Mouse (Mus musculus) cerebral cortex, adult 2 months (tissue): ENCODE data around the gene Mtap.

Experiments used
- WGBS: fragments of 180-500 bp; shearing (Covaris S2); methylation state at CpG from one replicate; pipeline ENCODE4 v1.1.7; 2018; 5-methylcytosine and 5-hydroxymethylcytosine counted together

Gene Mtap

GRCm38 (mm10) chr4:89136906-89137541, at the start of gene Mtap:
Gene Mtap (plus strand): TSS chr4:89137122.
- WGBS, result under 1% methylated on average over 31 of the region's 31 CpGs

- WGBS, result 92% methylated on average over 7 of the region's 7 CpGs
These were observed 47.8 kb upstream of the Mtap start for GRCm38 (mm10) chr4:89089110-89089509.

- 59% methylated on average over 6 of the region's 6 CpGs for WGBS
These were observed 46.7 kb upstream of the Mtap start for GRCm38 (mm10) chr4:89090217-89090616.

- 76% methylated on average over 5 of the region's 5 CpGs for WGBS
These were observed 44.8 kb upstream of the Mtap start for GRCm38 (mm10) chr4:89092153-89092552.

- 92% methylated on average over 5 of the region's 5 CpGs for WGBS
These were observed 42.1 kb upstream of the Mtap start for GRCm38 (mm10) chr4:89094773-89095172.

GRCm38 (mm10) chr4:89098261-89098660, 38.7 kb upstream of the Mtap start:
- WGBS, result 43% methylated on average over 5 of the region's 5 CpGs

- WGBS, result 54% methylated on average over 3 of the region's 3 CpGs
These were observed 35.6 kb upstream of the Mtap start for GRCm38 (mm10) chr4:89101276-89101675.

GRCm38 (mm10) chr4:89102283-89102682, 34.6 kb upstream of the Mtap start:
- 83% methylated on average over 2 of the region's 2 CpGs for WGBS

GRCm38 (mm10) chr4:89105486-89105885, 31.4 kb upstream of the Mtap start:
- 52% methylated on average over 2 of the region's 2 CpGs for WGBS

- 84% methylated on average over 2 of the region's 2 CpGs for WGBS
These were observed 30.4 kb upstream of the Mtap start for GRCm38 (mm10) chr4:89106505-89106904.

GRCm38 (mm10) chr4:89112168-89112710, 24.7 kb upstream of the Mtap start:
- 81% methylated on average over 11 of the region's 11 CpGs for WGBS

GRCm38 (mm10) chr4:89112782-89113181, 24.1 kb upstream of the Mtap start:
- 54% methylated on average over 4 of the region's 4 CpGs for WGBS

- WGBS, result 90% methylated on average over 2 of the region's 2 CpGs
These were observed 20.9 kb upstream of the Mtap start for GRCm38 (mm10) chr4:89116006-89116405.

GRCm38 (mm10) chr4:89120353-89120752, 16.6 kb upstream of the Mtap start:
- 93% methylated on average over 5 of the region's 5 CpGs for WGBS

GRCm38 (mm10) chr4:89123446-89124243, 13.3 kb upstream of the Mtap start:
- 78% methylated on average over 16 of the region's 16 CpGs for WGBS

GRCm38 (mm10) chr4:89127674-89128073, 9.2 kb upstream of the Mtap start:
- 54% methylated on average over 5 of the region's 5 CpGs for WGBS

- WGBS, result 46% methylated on average over 20 of the region's 20 CpGs
These were observed 8.6 kb upstream of the Mtap start for GRCm38 (mm10) chr4:89128080-89128936.

GRCm38 (mm10) chr4:89128937-89129277, 8.0 kb upstream of the Mtap start:
- WGBS, result 78% methylated on average over 5 of the region's 5 CpGs

GRCm38 (mm10) chr4:89129311-89129913, 7.5 kb upstream of the Mtap start:
- WGBS, result 2% methylated on average over 5 of the region's 5 CpGs

GRCm38 (mm10) chr4:89131795-89132194, 5.1 kb upstream of the Mtap start:
- 88% methylated on average over 3 of the region's 3 CpGs for WGBS

- 68% methylated on average over 3 of the region's 3 CpGs for WGBS
These were observed 566 bp upstream of the Mtap start for GRCm38 (mm10) chr4:89136356-89136755.
